In the genomic region with DNA sequence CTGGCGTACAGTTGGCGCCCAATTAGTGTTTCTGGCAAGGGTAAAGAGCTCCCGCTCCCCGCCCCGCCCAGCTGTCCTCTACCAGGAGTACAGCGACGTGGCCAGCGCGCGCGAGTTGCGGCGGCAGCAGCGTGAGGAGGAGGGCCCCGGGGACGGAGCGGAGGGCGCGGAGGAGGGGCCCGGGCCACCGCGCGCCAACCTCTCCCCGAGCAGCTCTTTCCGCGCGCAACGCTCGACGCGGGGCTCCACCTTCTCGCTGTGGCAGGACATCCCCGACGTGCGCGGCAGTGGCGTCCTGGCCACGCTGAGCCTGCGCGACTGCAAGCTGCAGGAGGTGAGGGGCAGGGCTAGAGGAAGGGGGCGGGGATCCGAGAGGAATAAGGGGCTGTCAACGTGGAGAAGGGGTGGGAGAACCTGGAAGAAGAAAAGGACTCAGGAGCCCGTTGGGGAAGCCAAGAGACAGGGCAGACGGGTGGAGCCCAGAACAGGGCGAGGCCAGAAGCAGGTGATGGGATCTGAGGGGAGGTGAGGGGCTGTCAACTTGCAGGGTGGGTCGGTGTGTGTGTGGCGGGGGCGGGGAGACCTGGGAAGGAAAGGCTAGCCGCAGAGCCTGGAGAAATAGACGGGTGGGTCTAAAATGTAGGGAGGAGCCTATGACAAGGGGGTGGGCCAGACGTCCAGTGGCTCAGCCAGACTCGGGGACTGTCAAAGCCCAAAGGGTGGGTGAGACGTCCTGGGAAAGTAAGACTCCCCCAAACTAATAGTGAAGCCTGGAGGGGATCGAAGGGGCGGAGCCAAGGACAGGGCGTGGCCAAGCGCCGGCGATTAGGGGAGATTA, we compare ENCODE assay signal across 8 mouse cellular contexts. TPM values are rescaled to one million over a fixed set of nuclear protein-coding genes. Genes with fewer than 3 reads are reported as not detected.
A peak's percentile ranks its signal among the peaks of the same experiment; 100 is the strongest.
DNase-seq lines count a peak whose midpoint lies in the region; ATAC-seq lines count a peak whose summit lies in the region.

No protein-coding gene starts in this region.

- no peaks in the 10 kb centered on the region for H3K36me3 ChIP-seq in kidney, embryonic 15.5 days
- no peaks in the 10 kb centered on the region for H3K36me3 ChIP-seq in liver, embryonic 12.5 days

- peak overlapping the region; percentile 49 for H3K4me3 ChIP-seq in kidney, embryonic 15.5 days (replicated peaks)
- H3K4me3 ChIP-seq in liver, embryonic 12.5 days = peak overlapping the region; percentile 40

- ATAC-seq in kidney, embryonic 15.5 days (replicated peaks; ENCODE audit: low FRiP score) = peak; percentile 27; the same call in 1 of the 2 replicates
- ATAC-seq in common myeloid progenitor, adult 5-6 weeks (replicated peaks; ENCODE audit: low read depth, poor library complexity, severe bottlenecking) = peak; percentile 28
- peak; percentile 34 for ATAC-seq in liver, embryonic 12.5 days

- no peak for DNase-seq in kidney, adult 11 months
- DNase-seq in heart, postnatal 10 days = peak; percentile 52 to 58
- DNase-seq in retina, postnatal 1 day = peak; percentile 85
- DNase-seq in layer of hippocampus, adult 8-10 months (ENCODE audit: low spot score in 2 of 2) = no peak
- DNase-seq in cerebellum, adult 8-10 months = no peak

- peak overlapping the region; percentile 33 for H3K9ac ChIP-seq in kidney, embryonic 15.5 days
- H3K9ac ChIP-seq in liver, embryonic 12.5 days = peak overlapping the region; percentile 41; the same call in 1 of the 2 replicates

- H3K4me1 ChIP-seq in kidney, embryonic 15.5 days = peaks cover 58% of the 10 kb centered on the region
- H3K4me1 ChIP-seq in liver, embryonic 12.5 days = peaks cover 17% of the 10 kb centered on the region

- 1% methylated on average over 60 of the region's 60 CpGs for WGBS in kidney, embryonic 15.5 days
- WGBS in liver, embryonic 12.5 days (ENCODE audit: insufficient replicate concordance) = 3% methylated on average over 59 of the region's 60 CpGs

- H3K27ac ChIP-seq in kidney, embryonic 15.5 days = no peak overlapping the region
- no peak overlapping the region for H3K27ac ChIP-seq in liver, embryonic 12.5 days

- H3K4me2 ChIP-seq in kidney, embryonic 15.5 days = peak overlapping the region; percentile 79
- peak overlapping the region; percentile 61 for H3K4me2 ChIP-seq in liver, embryonic 12.5 days

- no peaks in the 10 kb centered on the region for H3K9me3 ChIP-seq in kidney, embryonic 15.5 days (replicated peaks)
- no peaks in the 10 kb centered on the region for H3K9me3 ChIP-seq in liver, embryonic 12.5 days (replicated peaks)

- H3K27me3 ChIP-seq in kidney, embryonic 15.5 days = peaks cover 79% of the 10 kb centered on the region
- H3K27me3 ChIP-seq in liver, embryonic 12.5 days (replicated peaks) = peaks cover 88% of the 10 kb centered on the region

- intact Hi-C loops in heart, postnatal 10 days (cut with DNase I) = no loop called here

RNA-seq across cellular contexts. Expression of a gene that starts 8.7 kb away (rescaled TPM):
- polyA plus RNA-seq in kidney, embryonic 15.5 days (2015; fragmentation: Nextera tagmentation; extraction: Ambion mirVana) = 7.4 and 9.6 TPM in 2 replicates
- total RNA-seq in common myeloid progenitor, adult 5-6 weeks (2017) = not detected in 2 replicates
- 10 to 100 TPM; 11.6 to 14.7 TPM for total RNA-seq in heart, postnatal 10 days (2021)
- polyA plus RNA-seq in liver, embryonic 12.5 days (2016; fragmentation: Nextera tagmentation; extraction: Ambion mirVana) = 1.9 and 2.4 TPM in 2 replicates
- 10 to 100 TPM; 17.8 to 23.3 (median 21.1) TPM for total RNA-seq in layer of hippocampus, adult 8-10 months (2022)

RNA-seq across cellular contexts. Expression of a gene that starts 34.2 kb away (rescaled TPM):
- polyA plus RNA-seq in kidney, embryonic 15.5 days (2015; fragmentation: Nextera tagmentation; extraction: Ambion mirVana) = 5.9 and 6.8 TPM in 2 replicates
- 2.2 and 6.1 TPM in 2 replicates for total RNA-seq in common myeloid progenitor, adult 5-6 weeks (2017)
- 1 to 10 TPM; 1.0 to 1.2 TPM for total RNA-seq in heart, postnatal 10 days (2021)
- polyA plus RNA-seq in liver, embryonic 12.5 days (2016; fragmentation: Nextera tagmentation; extraction: Ambion mirVana) = 3.3 and 3.5 TPM in 2 replicates
- total RNA-seq in layer of hippocampus, adult 8-10 months (2022) = 1 to 10 TPM; 2.8 to 5.2 (median 3.4) TPM

RNA-seq across cellular contexts. Expression of a gene that starts 53.0 kb away (rescaled TPM):
- 6.8 and 7.1 TPM in 2 replicates for polyA plus RNA-seq in kidney, embryonic 15.5 days (2015; fragmentation: Nextera tagmentation; extraction: Ambion mirVana)
- 0.29 and 1.2 TPM in 2 replicates for total RNA-seq in common myeloid progenitor, adult 5-6 weeks (2017)
- total RNA-seq in heart, postnatal 10 days (2021) = 1 to 10 TPM; 8.1 TPM
- polyA plus RNA-seq in liver, embryonic 12.5 days (2016; fragmentation: Nextera tagmentation; extraction: Ambion mirVana) = 2.1 TPM in 2 replicates
- 1 to 10 TPM; 1.3 to 2.7 (median 2.2) TPM for total RNA-seq in layer of hippocampus, adult 8-10 months (2022)

Comparison
In these comparisons a context has a peak if more than half of its experiments do, and no peak if none do; other contexts are left out.
1. DNase-seq: peak in heart, postnatal 10 days (2 of 2) and retina, postnatal 1 day (single experiment); none in kidney, adult 11 months (single experiment), layer of hippocampus, adult 8-10 months (0 of 2) and cerebellum, adult 8-10 months (single experiment).
2. RNA of a gene that starts 8.7 kb away (total RNA-seq): 17.8 to 23.3 TPM in layer of hippocampus, adult 8-10 months and 11.6 to 14.7 TPM in heart, postnatal 10 days; not detected in common myeloid progenitor, adult 5-6 weeks; every median in the first group is over 10 times any median in the second.
3. Peak in every context shown above with its lines, with median percentiles within 50 percentile points of each other: ATAC-seq.